Mouse (Mus musculus) heart, adult 8-10 months (tissue): Measurements from ENCODE around the gene Fgf3. TPM values are rescaled to one million over a fixed set of nuclear protein-coding genes. Genes with fewer than 3 reads are reported as not detected.
"Not testable (repeated sequence)": the region's sequence is repeated elsewhere in the genome, so short reads cannot be mapped to it uniquely, and the experiment has no call there.

ENCODE experiments used
- DNase-seq: peaks from one replicate; pipeline ENCODE4 v3.0.0; 2022; ENCODE audit warnings: low spot score
- total RNA-seq, 4 experiments: library from RNA; stranded (reverse); gene quantifications; 2 replicates each; pipeline ENCODE4 v1.2.4; 2022

Fgf3 gene
- total RNA-seq, 4 experiments from 2014 or later: not detected

- DNase-seq: no peak
Observed at GRCm38 (mm10) chr7:144857826-144858342, 20.0 kb downstream of the Fgf3 start.

DNA sequence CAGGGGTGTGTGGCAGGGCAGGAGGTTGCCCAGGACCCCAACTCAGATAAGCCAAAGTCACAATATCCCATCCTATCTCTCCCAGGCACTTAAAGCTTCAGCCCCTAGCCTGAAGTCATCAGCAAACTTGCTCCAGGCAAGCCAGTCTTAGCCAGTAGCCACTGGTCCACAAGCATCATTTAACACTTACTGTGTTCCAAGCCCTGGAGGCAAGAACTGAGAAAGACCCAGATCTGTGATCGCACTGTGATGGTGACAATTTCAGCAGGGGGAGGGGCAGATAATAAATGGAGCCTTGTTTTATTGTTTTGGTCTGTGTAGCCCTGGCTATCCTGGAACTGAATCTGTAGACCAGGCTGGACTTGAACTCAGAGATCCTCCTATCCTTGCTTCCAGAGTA is 20.8 kb downstream of the Fgf3 start:
- DNase-seq: no peak

GRCm38 (mm10) chr7:144861056-144861768 is 23.3 kb downstream of the Fgf3 start:
- no peak for DNase-seq

- DNase-seq: no peak
Observed at GRCm38 (mm10) chr7:144861769-144862070, 23.8 kb downstream of the Fgf3 start.

DNA sequence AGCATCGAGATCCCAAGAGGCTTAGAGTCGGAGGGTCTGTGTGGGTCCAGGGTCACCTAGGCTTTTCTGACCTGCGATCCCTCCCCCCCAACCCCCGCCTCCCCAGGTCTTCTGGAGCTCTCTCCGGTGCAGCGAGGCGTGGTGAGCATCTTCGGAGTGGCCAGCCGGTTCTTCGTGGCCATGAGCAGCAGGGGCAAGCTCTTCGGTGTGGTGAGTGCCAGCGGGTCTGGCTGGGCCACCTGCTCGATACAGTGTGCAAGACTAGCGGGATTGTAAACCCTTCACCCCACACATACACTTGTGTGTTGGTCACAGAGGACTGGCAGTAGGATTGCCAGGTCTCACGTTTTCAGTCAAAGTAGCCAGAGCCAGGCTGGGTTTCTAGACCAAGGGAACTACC is 24.2 kb downstream of the Fgf3 start:
- no peak for DNase-seq

GRCm38 (mm10) chr7:144862712-144863111 is 24.8 kb downstream of the Fgf3 start:
- no peak for DNase-seq

GRCm38 (mm10) chr7:144863196-144863595 is 25.3 kb downstream of the Fgf3 start:
- DNase-seq: no peak

GRCm38 (mm10) chr7:144864160-144864670 is 26.3 kb downstream of the Fgf3 start:
- no peak for DNase-seq

DNA sequence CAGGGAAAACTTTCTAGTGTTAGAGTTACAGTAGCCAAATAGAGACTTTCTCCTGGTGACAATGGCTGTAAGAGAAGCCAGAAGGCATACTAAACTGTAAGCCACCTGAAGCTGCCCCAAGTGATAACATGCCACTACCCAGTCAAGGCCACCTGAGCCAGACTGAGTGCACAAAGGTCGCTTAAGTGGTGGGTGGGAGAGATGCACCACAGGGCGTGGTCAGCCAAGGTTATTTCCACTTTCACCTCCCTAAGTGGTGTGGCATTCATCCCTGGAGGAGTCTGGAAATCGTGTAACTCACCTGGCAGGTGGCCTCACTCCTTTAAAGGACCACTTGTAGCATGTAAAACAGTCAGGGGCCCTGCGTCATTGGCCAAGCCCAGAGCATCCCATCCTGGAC is 29.3 kb downstream of the Fgf3 start:
- no peak for DNase-seq

- DNase-seq: no peak
Observed at GRCm38 (mm10) chr7:144867602-144868001, 29.7 kb downstream of the Fgf3 start.

DNA sequence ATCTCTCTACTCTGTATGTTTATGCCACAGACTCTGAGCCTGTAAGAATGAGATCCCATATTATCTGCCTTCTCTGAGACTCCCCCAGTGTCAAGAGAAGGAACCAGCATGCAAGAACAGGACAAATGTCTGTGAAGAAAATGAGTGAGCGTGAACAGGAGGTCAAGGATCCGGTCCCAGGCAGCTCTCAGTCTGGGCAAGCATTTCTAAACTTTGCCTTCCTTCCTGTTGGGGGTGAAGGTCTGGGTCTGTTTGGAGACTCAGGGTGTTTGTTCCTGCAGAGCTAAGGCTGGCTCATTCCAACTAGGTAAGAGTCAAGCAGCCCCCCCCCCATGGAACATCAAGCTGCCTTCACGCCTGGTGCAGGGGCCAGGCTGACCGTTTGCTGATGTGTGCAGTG is 34.5 kb downstream of the Fgf3 start:
- no peak for DNase-seq

DNA sequence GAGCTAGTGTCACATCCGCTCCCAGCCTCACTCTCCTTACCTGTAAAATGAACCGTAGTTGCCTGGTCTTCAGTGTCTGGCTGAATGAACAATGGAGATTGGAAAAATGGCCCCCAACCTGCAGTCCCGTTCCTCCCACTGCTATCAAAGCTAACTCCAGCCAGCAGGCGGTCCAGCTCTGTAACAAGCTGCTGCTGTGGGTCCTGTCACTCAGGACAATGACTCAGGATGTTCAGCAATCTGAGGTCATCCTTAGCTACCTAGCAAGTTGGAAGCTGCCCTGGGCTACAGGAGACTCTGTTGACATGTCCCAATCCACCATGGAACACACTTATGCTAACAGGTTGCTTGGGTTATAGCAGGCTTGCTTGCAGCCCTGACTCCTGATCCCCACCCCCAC is 35.3 kb downstream of the Fgf3 start:
- DNase-seq: no peak

GRCm38 (mm10) chr7:144874226-144874625 is 36.3 kb downstream of the Fgf3 start:
- DNase-seq: no peak

DNA sequence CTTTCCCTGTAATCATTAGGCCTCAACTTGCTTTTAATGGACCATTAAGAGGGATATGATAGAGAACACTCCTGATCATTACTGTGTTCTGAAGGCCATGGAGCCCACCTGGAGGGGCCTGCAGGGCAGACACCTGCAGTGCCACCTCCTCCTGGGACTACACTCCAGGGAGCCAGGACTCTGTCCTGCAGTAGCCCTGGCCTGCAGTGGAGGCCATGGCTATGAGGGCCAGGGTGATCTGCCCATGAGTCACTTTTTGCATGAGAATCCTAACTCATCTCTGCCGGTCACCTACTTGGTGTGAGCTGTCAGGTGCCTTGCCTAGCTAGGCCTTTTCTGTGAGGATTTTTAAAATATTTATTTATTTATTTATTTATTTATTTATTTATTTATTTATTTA is 40.5 kb downstream of the Fgf3 start:
- DNase-seq: no peak

DNA sequence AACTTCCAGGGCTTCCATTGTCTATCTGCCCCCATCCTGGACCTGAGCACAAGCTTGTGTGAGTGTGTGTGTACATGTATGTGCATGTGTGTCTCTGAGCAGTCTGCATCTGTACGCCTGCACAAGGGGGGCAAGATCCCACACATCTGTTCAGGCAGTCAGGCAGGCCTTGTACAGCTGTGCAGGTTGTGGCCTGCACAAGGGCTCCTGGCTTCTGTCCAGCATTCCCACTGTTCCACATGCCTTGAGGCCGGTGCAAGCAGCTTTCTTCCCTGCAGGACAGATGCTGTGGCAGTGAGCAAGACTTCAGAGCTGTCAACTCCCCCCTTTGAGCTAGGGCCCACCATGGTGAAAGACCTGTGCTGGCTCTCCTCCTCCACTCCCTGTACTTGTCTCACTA is 45.2 kb downstream of the Fgf3 start:
- DNase-seq: no peak

DNA sequence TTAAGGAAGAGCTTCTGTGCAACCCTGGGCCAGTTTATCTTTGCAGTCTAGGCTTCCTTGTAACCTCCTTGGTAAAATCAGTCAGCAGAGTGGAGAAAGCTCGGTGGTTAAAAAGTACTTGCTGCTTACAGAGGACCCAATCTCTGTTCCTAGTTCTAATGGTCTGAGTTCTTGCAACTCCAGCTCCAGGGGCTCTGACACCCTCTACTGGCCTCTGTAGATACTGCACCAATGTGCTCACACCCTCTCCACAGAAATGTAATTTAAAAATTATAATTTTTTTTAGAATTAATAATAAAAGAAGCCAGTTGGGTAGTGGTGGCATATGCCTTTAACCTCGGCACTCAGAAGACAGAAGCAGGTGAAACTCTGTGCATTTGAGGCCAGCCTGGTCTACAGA is 49.8 kb downstream of the Fgf3 start:
- no peak for DNase-seq

DNA sequence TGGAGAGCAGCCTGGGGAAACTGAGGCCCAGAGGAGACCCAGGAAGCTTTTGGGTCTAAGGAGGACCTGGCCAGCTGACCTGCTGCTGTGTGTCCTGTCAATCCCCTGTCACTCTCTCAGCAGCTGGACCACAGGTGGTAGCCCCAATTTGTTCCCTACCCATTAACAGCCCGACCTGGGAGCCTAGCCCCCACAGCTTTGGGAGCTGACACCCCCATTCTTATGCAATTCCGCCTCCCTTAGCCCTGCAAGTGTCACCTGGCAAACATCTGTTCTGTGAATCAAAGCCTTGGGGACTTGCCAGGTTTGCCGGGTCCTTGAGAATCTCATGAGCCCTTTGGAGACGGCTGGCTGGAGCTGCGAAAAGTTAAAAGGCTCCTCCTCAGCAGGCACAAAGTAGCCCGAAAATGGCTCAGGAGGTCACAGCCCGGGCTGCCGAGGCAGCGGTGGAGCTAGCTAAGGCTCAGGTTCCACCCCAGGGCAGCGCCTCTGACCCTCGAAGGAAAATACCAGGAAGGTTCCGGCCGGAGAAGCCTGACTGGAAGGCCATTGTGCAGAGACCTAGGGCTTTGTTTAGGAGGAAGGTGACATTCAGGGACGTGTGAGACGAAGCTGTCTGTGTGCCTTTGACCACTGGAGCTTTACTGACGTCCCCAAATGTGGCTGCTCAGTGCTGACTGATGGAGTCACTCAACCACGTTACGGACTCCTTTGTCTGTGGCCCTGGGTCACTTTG is 50.8 kb downstream of the Fgf3 start:
- DNase-seq: no peak

- DNase-seq: not testable (repeated sequence)
Observed at GRCm38 (mm10) chr7:144890661-144891060, 52.8 kb downstream of the Fgf3 start.

GRCm38 (mm10) chr7:144891863-144892262 is 54.0 kb downstream of the Fgf3 start:
- DNase-seq: no peak

DNA sequence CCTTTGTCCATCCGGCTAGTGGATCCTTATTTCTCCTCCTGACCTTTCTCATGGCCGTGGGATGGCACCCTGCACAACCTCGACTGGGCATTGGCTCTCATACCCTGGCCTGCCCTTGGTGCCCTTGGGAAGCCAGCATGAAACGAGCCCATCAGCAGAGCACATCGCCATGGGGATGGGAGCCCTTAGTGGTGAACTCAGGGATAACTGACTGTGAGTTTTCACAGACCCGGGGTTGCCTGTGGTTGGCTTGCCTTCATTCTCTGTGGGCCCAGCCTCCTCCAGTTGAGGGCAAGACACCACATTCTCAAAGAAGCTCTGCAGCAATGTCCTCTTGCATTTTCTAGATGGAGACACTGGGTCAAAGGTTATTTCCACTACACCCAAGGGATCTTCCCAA is 54.4 kb downstream of the Fgf3 start:
- DNase-seq: no peak
